Mouse (Mus musculus) thymus, postnatal 25 days (tissue): ENCODE data around the gene Fblim1.
"Not testable (repeated sequence)": the region's sequence is repeated elsewhere in the genome, so short reads cannot be mapped to it uniquely, and the experiment has no call there.

Source experiments
- DNase-seq: peaks from one replicate; pipeline ENCODE4 v3.0.0; 2022

Fblim1 gene

DNA sequence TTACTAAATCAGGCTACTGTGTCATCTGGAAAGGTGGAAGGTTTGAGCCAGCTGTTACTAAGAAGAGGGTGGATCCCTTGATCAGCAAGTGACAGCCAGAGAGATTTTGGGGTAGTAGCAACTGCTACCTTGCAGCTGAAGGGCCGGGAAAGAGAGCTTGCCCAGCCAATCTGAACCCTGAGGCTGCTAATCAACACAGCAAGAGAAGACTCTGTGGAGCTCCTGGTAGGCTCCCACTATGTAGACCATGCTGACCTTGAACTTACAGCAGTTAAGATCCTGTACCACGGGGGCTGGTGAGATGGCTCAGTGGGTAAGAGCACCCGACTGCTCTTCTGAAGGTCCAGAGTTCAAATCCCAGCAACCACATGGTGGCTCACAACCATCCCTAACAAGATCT, 41.2 kb downstream of the Fblim1 start:
- no peak for DNase-seq

- no peak for DNase-seq
Observed at GRCm38 (mm10) chr4:141564209-141564608, 41.7 kb downstream of the Fblim1 start.

- DNase-seq, result no peak
Observed at GRCm38 (mm10) chr4:141562281-141562680, 43.6 kb downstream of the Fblim1 start.

DNA sequence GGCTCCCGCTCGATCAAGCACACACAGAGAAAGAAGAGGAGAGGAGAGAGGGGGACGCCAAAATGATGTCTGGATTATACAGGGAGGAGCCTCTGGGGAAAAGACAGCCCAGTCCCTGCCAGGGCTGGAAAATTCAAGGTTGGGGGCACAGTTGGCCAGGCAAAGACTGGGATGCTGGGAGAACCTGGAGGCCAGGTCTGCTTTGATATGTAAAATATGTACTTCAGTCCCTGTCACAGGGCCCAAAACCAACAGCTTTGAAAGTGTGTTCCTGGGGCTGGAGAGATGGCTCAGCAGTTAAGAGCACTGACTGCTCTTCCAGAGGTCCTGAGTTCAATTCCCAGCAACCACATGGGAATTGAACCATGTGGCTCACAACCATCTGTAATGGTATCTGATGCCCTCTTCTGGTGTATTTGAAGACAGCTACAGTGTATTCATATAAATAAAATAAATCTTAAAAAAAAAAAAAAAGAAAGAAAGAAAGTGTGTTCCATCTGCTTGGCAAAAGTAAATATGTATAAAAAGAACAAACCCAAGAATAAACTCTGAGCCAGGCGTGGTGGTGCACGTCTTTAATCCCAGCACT, 44.5 kb downstream of the Fblim1 start:
- DNase-seq, result not testable (repeated sequence)

DNA sequence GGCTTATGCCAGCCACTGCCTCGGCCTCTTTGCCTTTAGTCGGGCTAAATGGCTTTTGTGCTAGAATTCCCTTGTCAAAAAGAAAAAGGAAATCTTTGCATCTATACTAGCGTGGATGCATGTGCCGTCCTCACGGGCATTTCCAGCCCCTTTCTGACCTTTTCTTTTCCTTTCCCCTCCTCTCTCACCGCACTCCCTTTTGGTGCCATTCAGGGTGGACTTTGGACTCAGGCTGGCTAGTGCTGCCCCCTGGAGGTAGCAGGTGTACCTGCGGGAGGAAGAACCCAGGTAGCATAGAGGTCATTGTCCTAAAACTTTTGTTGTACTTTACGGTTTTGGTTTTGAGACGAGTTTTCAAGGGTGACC, 46.0 kb downstream of the Fblim1 start:
- peak; percentile 86 for DNase-seq

- DNase-seq, result peak; percentile 81
Observed at GRCm38 (mm10) chr4:141559131-141559897, 46.6 kb downstream of the Fblim1 start.

DNA sequence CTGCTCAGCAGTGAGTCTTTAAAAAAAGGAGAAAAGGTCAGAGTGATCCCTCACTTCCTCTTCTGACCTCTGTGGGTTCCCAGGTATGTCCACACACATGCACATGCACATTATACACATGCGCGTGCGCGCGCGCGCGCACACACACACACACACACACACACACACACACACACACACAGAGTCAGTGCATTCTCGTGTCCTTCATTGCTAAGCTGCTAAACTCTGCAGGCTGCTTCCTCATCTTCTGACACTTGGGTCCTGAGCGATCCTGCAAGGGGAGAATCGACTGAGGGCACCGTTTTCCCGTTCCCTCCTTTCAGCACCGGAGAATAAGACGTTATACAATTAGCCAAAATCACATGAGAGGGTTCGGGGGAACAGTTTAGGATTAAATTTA, 47.2 kb downstream of the Fblim1 start:
- peak; percentile 47 for DNase-seq

DNA sequence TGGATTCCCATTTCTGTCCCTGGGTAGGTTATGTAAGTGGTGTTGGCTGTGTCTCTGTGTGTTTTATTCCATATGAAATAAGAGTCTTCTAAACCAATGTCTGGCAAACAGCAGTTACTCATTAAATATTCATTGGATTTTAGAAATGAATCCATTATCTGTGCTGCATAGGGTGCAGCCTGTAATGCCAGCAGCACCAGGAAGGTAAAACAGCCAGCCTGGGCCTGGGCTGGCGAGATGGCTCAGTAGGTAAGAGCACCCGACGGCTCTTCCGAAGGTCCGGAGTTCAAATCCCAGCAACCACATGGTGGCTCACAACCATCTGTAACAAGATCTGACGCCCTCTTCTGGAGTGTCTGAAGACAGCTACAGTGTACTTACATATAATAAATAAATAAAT, 49.7 kb downstream of the Fblim1 start:
- not testable (repeated sequence) for DNase-seq

DNA sequence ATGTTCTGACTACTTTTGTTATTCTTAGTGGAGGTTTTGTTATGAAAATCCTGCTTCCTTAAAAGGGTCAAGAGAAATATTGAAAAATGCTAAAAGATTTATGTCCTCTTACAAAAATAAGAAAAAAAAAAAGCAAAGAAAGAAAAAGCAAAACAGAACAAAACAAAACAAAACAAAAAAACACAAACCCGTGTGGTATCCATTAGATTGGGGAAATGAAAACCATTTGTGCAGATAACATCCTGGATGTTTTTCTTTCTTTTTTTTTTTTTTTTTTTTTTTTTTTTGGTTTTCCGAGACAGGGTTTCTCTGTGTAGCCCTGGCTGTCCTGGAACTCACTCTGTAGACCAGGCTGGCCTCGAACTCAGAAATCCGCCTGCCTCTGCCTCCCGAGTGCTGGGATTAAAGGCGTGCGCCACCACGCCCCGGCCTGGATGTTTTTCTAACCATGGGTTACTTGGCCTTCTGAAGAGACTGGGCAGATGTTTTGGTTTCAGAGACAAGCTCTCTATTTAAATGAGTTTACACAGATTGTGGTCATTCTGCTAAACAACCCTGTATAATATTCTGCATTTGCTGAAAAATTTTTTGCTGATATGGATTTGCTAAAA, 51.5 kb downstream of the Fblim1 start:
- not testable (repeated sequence) for DNase-seq

- DNase-seq, result no peak
Observed at GRCm38 (mm10) chr4:141552484-141552883, 53.4 kb downstream of the Fblim1 start.

DNA sequence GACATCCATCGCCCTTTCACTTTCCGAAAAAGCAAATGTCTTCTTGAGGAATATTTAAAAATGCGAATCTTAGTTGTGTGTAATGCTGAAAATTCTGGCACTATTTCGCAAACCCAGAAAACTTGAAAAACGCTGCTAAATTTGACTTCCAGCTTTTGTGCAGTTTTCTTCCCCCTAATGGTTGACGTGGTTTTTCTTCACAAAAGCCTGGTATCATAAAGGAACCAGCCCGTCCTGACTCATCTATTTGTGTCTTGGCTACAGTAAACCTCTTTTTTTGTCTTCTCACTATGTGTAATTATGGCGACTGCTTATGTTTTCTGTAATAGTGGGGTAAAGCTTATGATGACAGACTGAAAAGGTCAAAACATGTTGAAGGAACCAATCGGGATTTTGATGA, 58.6 kb downstream of the Fblim1 start:
- peak; percentile 18 for DNase-seq

DNA sequence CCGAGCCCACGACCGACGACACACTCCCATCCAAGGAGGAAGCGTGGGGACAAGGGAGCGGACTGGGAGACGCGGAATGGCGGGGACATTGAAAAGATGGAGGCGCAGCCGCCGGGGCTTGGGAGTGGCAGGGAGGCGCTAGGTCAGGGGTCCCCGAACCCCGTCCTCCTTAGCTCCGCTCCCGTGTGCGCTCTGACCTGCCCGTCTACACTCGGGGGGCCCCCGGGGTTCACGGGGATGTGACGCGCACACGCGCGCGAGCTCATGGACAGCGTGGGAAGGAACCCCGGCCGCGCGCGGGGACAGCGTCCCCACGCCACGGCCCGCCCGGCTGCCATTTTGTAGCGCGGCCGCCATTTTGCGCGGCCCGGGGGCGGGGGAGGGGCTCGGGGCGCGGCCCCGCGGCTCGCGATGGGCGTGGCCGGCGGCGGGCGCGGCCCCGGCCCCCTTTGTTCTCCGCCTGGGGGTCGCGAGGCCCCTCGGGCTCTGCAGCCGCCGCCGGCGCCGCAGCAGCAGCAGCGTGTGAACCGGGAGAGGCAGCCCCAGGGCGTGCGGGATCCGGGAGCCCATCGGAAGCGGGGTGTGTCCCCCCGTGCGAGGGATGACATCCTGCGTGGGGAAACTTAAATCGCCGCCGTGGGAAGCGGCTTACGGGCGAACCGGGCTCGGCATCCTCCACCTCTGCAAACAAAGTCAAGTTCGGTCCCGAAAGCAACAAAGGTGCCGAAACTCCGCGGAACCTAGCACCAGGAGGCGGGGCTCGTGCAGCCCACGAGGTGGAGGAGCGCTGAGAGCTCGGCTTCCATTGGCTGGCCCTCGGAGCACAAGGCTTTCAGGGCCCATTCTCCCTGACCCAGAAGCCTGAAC, 59.3 kb downstream of the Fblim1 start:
- DNase-seq, result peak; percentile 85

DNA sequence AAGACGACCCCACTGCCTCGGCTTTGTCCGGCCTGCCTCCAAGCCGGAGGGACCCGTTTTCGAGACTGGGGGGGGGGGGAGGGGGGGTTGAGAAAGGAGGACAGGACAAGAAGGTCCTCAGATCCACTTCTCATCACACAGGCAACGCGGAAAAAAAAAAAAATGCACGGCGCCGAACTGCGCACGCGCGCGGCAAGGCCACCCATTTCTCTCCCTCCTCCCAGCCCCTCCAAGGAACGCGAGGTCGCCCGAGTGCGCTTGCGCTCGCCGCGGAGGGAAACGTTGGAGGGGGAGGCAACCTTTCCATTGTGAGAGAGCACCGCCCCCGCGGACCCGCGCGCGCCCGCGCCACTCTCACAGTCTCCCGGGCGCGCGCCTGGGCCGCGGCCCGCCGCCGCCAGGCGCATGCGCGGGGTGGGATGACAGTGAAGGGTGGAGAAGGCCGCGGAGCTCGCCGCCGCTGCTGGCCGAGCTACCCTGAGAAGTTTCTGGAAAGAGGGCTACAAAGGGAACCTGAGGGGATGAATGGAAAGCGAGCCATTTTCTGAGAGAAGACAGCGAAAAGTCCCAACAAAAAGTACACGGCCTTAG, 60.1 kb downstream of the Fblim1 start:
- DNase-seq, result peak; percentile 100

DNA sequence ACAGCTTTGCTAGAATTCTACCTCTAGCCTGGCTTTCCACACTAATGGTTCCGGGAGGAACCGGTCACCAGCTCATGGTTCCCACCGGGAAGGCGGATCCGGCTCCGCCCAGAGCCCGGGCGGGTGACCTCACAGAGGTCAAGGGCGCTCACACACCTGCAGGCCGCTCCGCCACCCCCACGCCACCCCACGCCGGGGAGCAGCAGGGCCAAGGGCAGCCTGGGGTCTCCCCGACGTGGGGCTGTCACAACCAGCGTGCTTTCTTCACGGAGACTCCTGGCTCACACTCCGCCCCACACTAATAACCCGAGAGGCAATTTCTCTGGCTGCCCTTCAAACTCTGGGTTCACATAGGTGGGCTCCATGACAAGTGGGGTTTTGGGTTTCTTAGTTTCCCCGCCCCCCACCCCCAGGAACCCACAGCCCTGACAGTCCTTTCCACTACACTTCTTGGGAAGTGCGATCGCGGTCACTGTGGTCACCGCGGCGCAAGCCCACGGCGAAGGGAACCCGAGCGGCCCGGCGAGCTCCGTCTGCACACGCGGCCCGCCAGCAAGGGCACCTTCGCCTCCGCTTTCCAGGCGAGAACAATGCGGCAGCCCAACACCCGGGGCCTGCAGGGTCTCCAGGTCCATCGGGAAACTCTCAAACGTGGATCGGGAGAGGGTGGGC, 60.7 kb downstream of the Fblim1 start:
- DNase-seq, result peak; percentile 71

DNA sequence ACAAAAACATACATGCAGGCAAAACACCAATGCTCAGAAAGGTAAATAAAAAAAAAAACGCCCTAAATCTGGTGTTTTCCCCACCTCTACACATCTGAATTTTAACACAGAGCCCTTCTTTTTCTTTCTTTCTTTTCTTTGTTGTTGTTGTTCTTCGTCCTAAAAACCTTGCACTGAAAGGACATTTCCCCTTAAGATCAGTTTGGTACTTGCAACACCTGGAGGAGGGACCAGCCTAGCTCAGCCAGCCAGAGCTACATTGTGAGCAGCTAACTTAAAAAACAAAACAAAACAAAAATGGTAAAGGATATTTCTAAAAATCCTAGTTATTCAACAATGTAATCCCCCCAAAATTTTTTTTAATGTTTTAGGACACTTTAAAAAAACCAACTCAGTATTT, 61.4 kb downstream of the Fblim1 start:
- no peak for DNase-seq

GRCm38 (mm10) chr4:141543593-141543992, 62.3 kb downstream of the Fblim1 start:
- DNase-seq, result no peak

GRCm38 (mm10) chr4:141541851-141542250, 64.0 kb downstream of the Fblim1 start:
- DNase-seq, result no peak

DNA sequence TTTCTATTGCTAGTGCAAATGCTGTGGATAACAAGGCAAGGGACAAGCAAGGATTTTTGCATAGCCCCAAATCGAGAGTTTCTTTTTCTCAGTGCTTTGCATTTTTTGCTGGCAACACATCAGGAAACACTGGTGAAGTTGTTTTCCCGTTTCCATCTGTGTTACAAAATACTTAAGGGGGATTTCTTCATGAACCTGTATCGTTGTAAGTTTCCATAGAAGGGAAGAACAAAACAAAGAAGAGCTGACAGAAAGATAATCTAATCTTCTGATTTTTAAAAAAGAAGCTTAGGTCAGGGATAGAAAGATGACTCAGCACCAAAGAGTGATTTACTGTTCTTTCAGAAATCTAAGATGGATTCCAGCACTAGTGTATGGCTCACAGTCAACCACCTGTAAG, 65.1 kb downstream of the Fblim1 start:
- no peak for DNase-seq

GRCm38 (mm10) chr4:141539213-141539767, 66.6 kb downstream of the Fblim1 start:
- no peak for DNase-seq

DNA sequence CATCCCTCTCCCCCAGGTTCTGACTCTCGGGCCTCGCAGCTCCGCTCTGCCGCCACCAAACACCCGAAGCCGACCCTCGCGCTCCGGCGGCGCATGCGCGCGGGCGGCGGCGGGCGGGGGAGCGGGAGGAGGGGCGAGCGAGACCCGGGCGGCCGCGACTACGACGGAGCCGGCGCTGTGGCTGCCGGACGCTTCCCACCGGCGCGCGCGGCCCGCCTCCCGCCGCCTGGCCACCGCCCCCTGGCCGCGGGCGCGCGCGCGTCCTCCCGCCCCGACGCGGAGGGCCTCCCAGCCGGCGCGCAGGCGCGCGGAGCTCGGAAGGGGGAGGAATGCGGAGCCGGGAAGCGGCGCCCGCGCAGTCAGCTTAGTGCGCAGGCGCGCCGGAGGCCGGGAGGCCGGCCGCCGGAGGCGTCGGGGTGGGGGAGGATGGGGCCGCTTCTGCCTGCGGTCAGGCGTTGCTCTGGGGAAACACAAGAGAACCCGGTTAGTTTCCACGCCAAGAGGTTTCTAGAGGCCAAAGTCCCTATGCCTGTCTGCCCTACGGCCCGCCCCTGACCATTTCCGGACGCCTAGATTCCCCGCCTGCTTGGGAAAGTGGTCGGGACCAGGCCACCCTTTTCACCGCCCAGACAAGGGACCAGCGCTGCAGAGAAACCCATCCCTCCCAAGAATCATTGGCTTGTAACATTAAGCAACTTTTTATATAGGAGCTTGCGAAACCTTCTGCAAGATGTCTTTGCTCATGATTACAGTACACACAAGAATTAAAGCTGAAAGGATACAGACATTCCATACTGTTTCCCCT, 67.3 kb downstream of the Fblim1 start, which contains the start of gene Spen:
Gene Spen, minus strand, starts transcription at position 190 of the 805 bp plus-strand sequence.
- DNase-seq, result peak; percentile 94
